Mouse (Mus musculus) stomach, postnatal 0 days (tissue): ENCODE data around the gene Zdhhc17.

Experiments used
- CTCF ChIP-seq: IDR thresholded peaks from 2 replicates; pipeline ENCODE4 v1.5.1; 2016; ENCODE audit warnings: antibody characterized with exemption, low read depth, mild to moderate bottlenecking, moderate library complexity
- EP300 ChIP-seq: optimal IDR thresholded peaks from 2 replicates; pipeline ENCODE3; 2016; ENCODE audit warnings: antibody characterized with exemption

- no peak for TF ChIP-seq CTCF
- TF ChIP-seq EP300, result no peak
Observed at GRCm38 (mm10) chr10:110997180-110997579, 12.8 kb downstream of the Zdhhc17 start.
